Mouse (Mus musculus): ENCODE measurements around the gene Atrnl1.

The Atrnl1 gene

GRCm38 (mm10) chr19:57610476-57611261, at the start of gene Atrnl1:
Atrnl1 (plus strand) TSS chr19:57611034.
- DNase-seq (ENCODE audit: low read depth) = peak; percentile 94

DNA sequence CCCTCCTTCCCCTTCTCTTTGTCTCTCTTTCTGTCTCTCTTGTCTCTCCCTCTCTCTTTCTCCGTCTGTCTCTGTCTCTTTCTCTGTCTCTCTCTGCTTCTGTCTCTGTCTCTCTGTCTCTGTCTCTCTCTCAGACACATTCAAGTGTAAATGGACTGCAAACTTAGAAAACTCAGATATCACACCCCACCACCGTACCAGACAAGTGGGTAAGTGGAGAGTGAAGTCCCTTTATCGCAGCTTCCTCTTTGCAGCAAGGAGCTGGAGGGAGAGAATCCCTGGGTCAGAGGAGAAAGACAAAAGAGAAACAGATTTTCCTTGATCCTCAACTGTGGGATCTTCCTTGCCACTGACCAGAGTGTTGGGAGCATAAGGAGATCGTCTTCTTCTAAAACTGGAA, 49.3 kb upstream of the Atrnl1 start:
- no peak for DNase-seq (ENCODE audit: low read depth)

GRCm38 (mm10) chr19:57569040-57569439, 41.8 kb upstream of the Atrnl1 start:
- DNase-seq (ENCODE audit: low read depth) = no peak

DNA sequence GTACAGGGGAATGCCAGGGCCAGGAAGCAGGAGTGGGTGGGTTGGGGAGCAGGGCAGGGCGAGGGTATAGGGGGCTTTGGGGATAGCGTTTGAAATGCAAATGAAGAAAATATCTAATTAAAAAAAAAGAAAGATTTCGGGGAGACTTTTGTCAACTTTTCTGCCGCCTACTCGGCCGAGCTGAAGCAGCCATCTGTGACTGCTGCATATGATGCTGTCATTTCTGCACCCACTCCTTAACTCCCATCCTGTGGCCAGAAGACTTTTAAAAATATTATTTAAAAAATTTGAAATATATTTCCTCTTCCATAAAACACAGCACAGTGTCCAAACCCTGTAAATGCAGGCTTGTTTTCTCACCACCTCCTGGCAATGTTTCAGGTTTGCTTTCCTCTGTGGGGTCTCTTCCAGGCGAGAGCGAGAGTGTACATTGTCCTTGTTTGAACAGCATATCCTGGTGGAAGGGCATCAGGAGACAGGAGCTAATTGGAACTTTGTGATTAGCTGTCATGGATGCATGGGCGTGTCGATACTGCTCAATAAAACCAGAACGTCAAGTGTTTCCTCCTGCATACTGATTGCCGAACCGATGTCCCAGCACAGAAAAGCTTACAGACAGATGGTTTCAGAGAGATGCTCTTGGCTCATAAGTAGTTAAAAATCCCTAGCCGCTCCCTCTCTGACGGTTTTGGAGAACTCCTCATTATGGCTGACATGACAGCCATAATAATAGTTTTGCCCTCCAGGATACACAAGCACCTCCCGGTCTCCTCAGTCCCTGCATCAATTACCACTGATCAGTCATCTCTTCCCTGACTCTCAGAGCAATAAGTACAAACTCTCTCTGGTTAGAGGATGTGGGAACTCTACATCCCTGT, 38.2 kb upstream of the Atrnl1 start:
- no peak for DNase-seq (ENCODE audit: low read depth)

DNA sequence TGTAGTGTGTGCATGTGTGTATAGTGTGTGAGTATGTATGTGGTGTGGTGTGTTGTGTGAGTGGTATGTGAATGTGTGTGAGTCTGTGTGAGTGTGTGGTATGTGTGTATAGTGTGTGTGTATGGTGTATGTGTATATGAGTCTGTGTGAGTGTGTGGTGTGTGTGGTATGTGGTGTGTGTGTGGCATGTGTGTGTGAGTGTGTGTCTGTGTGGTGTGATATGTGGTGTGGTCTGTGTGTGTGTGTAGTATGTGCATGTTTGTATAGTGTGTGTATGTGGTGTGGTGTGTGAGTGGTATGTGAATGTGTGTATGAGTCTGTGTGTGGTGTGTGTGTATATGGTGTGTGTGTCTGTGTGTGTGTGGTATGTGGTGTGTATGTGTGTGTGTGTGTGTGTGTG, 37.4 kb upstream of the Atrnl1 start:
- DNase-seq (ENCODE audit: low read depth) = no peak

GRCm38 (mm10) chr19:57575027-57575426, 35.8 kb upstream of the Atrnl1 start:
- no peak for DNase-seq (ENCODE audit: low read depth)

- DNase-seq (ENCODE audit: low read depth) = peak; percentile 72
Observed at GRCm38 (mm10) chr19:57576836-57577235, 34.0 kb upstream of the Atrnl1 start.

GRCm38 (mm10) chr19:57577256-57577655, 33.6 kb upstream of the Atrnl1 start:
- DNase-seq (ENCODE audit: low read depth) = no peak

DNA sequence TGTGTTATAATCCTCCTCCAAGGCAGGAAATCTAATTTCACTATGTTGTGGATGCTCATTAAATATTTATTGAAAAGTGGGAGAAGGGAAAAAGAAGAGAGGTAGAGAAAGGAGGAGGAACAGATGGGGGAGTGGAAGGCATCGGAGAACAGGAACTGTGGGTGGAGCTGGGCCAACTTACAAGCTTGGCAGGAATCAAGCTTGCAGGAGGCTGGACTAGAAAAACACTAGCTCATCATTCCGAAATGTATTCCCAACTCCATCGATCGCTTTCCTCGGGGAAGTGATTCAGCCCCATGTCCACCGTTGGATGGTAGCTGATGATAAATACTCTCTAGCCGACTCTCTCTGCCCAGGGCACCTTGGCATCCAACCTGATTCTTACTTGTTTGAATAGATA, 29.9 kb upstream of the Atrnl1 start:
- peak; percentile 88 for DNase-seq (ENCODE audit: low read depth)

DNA sequence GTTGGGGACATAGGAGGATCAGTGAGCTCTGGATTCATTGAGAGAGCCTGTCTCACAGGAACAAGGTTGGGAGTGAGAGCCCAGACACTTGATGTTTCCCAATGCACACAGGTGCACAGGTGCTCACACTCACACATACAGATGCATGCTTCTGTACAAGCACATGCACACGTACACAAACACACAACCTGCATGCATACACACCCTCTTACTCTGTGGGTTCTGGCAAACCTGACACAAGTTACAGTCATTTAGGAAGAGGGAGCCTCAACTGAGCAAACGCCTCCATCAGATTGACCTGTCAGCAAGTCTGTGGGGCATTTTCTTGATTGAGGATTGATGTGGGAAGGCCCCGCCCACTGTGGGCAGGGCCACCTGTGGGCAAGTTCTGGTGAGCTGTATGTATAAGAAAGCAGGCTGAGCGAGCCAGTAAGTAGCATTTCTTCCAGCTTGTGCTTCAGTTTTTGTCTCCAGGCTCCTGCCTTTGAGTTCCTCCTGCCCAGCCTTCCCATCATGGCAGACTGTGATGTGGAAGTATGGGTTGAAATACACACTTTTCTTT, 25.5 kb upstream of the Atrnl1 start:
- DNase-seq (ENCODE audit: low read depth) = peak; percentile 51

- DNase-seq (ENCODE audit: low read depth) = no peak
Observed at GRCm38 (mm10) chr19:57586172-57586571, 24.7 kb upstream of the Atrnl1 start.

GRCm38 (mm10) chr19:57589516-57589915, 21.3 kb upstream of the Atrnl1 start:
- DNase-seq (ENCODE audit: low read depth) = peak; percentile 40

GRCm38 (mm10) chr19:57590895-57591294, 19.9 kb upstream of the Atrnl1 start:
- DNase-seq (ENCODE audit: low read depth) = no peak

DNA sequence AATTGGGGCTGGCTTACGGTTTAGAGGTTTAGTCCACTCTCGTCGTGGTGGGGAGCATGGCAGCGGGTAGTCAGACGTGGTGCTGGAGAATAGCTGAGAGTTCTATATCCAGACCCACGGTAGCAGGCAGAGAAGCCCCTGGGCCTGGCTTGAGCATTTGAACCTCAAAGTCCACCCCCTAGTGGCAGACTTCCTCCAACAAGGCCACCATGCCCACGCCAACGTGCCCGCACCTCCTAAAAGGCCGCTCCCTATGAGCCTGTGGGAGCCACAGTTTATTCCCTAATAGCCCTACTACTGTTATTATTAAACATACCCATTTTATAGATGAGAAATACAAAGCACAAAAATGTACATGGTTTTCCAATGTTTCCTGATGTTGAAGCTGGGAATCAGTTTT, 19.2 kb upstream of the Atrnl1 start:
- no peak for DNase-seq (ENCODE audit: low read depth)

DNA sequence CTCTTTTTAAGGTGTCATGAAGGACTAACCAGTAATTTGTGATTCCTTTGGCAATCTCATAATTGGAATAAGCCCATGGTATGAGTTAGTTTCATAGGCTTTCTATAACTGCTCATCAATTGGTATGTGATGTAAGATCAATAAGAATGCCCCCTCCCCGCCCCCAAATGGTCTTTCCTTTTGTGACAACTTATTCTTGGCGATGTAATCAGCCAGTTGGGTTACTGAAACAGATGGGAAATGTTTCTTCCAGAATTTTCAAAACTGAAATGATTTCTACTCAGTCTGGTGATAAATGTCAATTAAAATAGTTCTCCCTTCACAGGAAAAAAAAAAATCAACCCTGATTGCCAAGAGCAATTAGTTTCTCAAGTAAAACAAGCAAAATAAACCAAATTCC, 18.5 kb upstream of the Atrnl1 start:
- no peak for DNase-seq (ENCODE audit: low read depth)

- no peak for DNase-seq (ENCODE audit: low read depth)
Observed at GRCm38 (mm10) chr19:57599126-57599525, 11.7 kb upstream of the Atrnl1 start.

DNA sequence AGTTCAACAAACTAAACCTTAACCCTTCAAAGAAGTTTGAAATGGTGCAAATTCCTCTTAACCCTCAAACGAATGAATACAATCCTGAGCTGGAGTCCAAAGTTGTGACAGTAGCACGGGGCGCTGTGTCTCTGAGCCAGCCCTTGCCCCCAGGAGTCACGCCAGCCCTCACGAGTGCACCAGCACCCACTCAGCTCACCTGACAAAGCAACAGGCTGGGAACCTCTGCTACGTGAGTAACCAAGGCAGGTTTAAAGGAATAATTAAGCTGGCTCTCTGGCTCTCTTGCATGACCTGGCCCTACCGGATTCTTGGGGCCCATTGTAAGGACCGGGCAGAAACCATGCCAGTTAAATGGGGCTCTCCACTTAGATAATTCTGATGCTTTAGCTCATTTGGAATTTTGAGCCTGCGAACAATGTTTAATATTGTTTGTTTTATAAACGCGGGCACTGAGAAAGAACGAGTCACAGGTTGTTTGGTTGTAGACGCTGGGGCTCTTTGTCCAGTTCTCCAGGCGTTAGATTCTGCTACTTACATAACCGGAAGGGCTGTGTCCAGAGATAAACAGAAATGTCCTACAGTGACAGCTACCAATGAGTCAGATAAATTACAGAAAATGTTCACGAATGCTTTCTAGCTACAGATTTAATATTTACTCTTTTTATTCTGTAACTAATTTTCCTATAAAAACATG, 10.5 kb upstream of the Atrnl1 start:
- DNase-seq (ENCODE audit: low read depth) = peak; percentile 36

DNA sequence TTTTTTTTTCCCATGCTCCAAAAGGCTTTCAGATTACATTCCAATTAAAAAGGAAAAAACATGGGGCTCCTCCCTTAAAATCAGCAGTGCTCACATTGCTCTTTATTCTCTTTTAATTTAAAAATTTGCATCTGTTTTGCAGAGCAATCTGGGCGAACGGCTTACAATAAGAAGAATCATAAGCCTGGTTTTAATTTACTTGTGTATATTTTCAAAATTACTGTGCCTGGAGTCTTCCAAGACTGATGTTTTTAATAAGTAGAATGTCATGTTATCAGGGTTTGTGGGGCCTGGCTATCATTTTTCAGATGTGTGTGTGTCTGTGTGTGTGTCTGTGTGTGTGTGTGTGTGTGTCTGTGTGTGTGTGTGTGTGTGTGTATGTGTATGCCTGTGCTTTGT, 9.9 kb upstream of the Atrnl1 start:
- DNase-seq (ENCODE audit: low read depth) = peak; percentile 56

- DNase-seq (ENCODE audit: low read depth) = no peak
Observed at GRCm38 (mm10) chr19:57603593-57603992, 7.2 kb upstream of the Atrnl1 start.

DNA sequence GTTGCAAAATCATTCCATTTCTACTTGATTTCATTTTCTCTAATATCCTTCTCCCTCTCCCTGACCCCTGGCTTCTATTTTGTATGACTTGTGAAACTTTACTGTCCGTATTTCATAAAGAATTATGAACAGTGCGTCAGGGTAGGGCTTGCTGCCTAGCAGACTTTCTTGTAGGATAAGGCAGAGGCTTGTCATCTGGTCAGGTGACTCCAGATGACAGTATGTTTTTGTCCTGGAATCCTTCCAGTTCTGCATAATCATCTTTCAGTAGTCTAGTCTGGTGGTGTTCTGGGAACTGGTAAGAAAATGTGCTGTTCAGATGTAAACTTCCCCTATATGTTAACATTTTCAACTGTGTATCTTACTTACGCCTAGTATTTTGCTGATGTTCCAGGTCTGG, 4.9 kb upstream of the Atrnl1 start:
- peak; percentile 74 for DNase-seq (ENCODE audit: low read depth)

DNA sequence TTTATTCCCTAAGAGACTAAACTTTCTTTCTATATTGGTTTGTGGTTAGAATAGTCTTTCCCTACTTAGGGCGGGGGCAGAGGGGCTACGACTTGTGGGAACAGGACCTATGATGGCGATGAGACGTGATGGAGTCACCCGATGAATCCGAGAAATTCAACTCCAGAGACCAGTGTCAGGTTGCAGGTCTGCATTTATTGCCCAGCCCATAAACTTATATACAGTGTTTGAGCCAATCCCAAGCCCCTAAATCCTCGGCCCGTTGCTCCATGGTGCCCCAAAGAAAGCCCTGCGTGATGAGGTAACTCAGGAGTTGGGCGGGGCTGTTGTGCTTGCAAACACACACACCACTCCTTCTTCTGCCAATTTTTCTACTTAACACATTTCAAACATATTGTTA, 4.5 kb upstream of the Atrnl1 start:
- DNase-seq (ENCODE audit: low read depth) = peak; percentile 78

DNA sequence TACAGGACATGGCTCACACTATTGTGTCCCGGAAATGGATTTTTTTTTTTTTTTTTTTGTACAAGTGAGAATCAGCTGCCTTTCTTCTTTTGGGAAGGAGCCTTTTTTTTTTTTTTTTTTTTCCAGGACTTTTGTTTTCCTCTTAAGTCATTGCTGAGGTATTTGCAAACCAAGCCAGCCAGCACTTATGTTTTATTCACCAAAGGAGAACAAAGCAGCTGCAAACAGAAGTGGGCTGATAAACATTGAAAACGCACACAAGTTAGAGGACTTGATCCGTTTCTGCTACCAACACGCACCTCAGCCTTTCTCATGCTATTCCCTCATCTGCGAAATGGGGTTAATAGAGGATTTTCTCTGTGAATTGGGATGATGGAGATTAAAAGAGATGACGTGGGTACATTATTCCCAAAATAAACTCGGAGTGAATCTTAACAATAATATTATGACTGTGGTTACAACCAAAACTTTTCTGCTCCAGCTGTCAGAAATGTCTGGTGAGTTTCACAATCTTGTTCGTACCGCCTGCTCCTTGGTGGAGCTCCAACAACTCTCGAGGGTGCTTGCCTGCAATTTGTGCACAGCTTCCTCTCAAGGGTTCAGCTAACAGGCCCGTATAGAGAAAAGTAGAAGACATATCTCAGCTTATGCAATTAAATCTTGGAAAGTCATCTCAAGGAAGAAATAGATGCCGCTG, 1.3 kb upstream of the Atrnl1 start:
- DNase-seq (ENCODE audit: low read depth) = peak; percentile 90
